Mouse (Mus musculus): Measurements from ENCODE around the gene Pbp2. TPM values are rescaled to one million over a fixed set of nuclear protein-coding genes. Genes with fewer than 3 reads are reported as not detected.

Pbp2 gene
- not detected for polyA plus RNA-seq (2017; shearing (Covaris generic))

DNA sequence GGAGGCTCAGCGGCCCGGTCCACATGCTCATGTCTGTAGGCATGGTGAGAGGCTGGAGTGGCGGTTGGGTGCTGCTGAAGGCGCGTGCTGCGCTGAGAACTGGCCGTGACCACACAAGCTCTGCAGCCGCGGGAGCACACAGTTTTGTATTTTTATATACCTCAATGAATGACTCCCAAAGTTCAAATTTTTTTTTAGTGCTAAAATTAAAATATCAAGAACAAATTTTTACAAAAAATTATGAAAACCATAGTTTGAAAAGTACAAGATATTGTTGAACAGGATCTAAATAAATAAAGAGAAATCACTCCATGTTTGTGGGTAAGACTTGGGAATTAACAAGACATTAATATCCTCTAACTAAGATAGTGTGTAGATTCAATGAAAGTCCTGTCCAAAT lies at the start of gene Pbp2:
TSS of gene Pbp2 (minus strand) at position 101 of the 400 bp plus-strand sequence.

Other genes starting within 250 kb of the Pbp2 start
- 0.47 TPM for gene Gprc5a, start 244.8 kb downstream of the Pbp2 start, polyA plus RNA-seq (2017; shearing (Covaris generic))
- not detected for gene Gprc5d, start 192.1 kb downstream of the Pbp2 start, polyA plus RNA-seq (2017; shearing (Covaris generic))
- 29.4 TPM for gene Fam234b, start 112.4 kb downstream of the Pbp2 start, polyA plus RNA-seq (2017; shearing (Covaris generic))
- gene Hebp1, start 112.4 kb downstream of the Pbp2 start, polyA plus RNA-seq (2017; shearing (Covaris generic)): 0.53 TPM
- not detected for gene Gsg1, start 56.1 kb downstream of the Pbp2 start, polyA plus RNA-seq (2017; shearing (Covaris generic))
- 1.8 TPM for gene Emp1, start 52.1 kb upstream of the Pbp2 start, polyA plus RNA-seq (2017; shearing (Covaris generic))